Mouse (Mus musculus) MEL (cell line): ENCODE data around the gene Rela. TPM values are rescaled to one million over a fixed set of nuclear protein-coding genes. Genes with fewer than 3 reads are reported as not detected.

ENCODE experiments used
- DNase-seq: peaks from one replicate; pipeline ENCODE4 v3.0.0; 2011; ENCODE audit warnings: low read depth, low spot score
- H3K27ac ChIP-seq: 2 replicates; pipeline ENCODE4 v1.5.1; 2012; ENCODE audit warnings: low read depth, mild to moderate bottlenecking, control low read depth, low read length, moderate library complexity; ENCODE audit not compliant: control insufficient read depth
- H3K27me3 ChIP-seq, 2 experiments: fragments of 150-350 bp in 1 of 2; sonication (generic) in 1 of 2; 2 replicates each; pipeline ENCODE4 v1.6.1; 2012; ENCODE audit warnings: low read length in 2 of 2, mild to moderate bottlenecking in 2 of 2, improper control_type of control experiment in 1 of 2, moderate library complexity in 1 of 2; ENCODE audit not compliant: insufficient read depth in 2 of 2, control insufficient read depth in 1 of 2
- H3K36me3 ChIP-seq, 2 experiments: 2 replicates each; pipeline ENCODE4 v1.6.1; 2012 to 2014; ENCODE audit warnings: low read length in 2 of 2, improper control_type of control experiment in 1 of 2, inconsistent platforms in 1 of 2, mild to moderate bottlenecking in 1 of 2; ENCODE audit not compliant: insufficient read depth in 2 of 2, control insufficient read depth in 1 of 2
- H3K4me1 ChIP-seq, 2 experiments: fragments of 150-350 bp in 1 of 2; sonication (generic) in 1 of 2; 2 replicates each; pipeline ENCODE4 v1.6.1; 2012; ENCODE audit warnings: low read length in 2 of 2, improper control_type of control experiment in 1 of 2, mild to moderate bottlenecking in 1 of 2; ENCODE audit not compliant: insufficient read depth in 2 of 2, control insufficient read depth in 1 of 2
- H3K4me3 ChIP-seq, 2 experiments: fragments of 150-350 bp in 1 of 2; sonication (generic) in 1 of 2; 2 replicates each; pipeline ENCODE4 v1.5.1; 2012; ENCODE audit warnings: low read depth in 2 of 2, low read length in 2 of 2, mild to moderate bottlenecking in 2 of 2, moderate library complexity in 2 of 2, control low read depth in 1 of 2, improper control_type of control experiment in 1 of 2; ENCODE audit not compliant: control insufficient read depth in 1 of 2, insufficient read depth in 1 of 2
- H3K79me2 ChIP-seq: 2 replicates; pipeline ENCODE4 v1.6.1; 2012; ENCODE audit warnings: mild to moderate bottlenecking, low read length, moderate library complexity; ENCODE audit not compliant: control insufficient read depth, poor library complexity, insufficient read depth
- H3K9ac ChIP-seq: 2 replicates; pipeline ENCODE4 v1.6.1; 2012; ENCODE audit warnings: low read depth, mild to moderate bottlenecking, control low read depth, low read length, moderate library complexity; ENCODE audit not compliant: control insufficient read depth, poor library complexity, severe bottlenecking
- H3K9me3 ChIP-seq: fragments of 150-350 bp; sonication (generic); replicated peaks from 2 replicates; pipeline ENCODE4 v1.6.1; 2012; ENCODE audit warnings: mild to moderate bottlenecking, low read length, improper control_type of control experiment, moderate library complexity; ENCODE audit not compliant: insufficient read depth
- CHD1 ChIP-seq: IDR thresholded peaks from 2 replicates; pipeline ENCODE4 v1.6.1; 2012; ENCODE audit warnings: low read depth, mild to moderate bottlenecking, inconsistent platforms, low read length, improper control_type of control experiment
- CTCF ChIP-seq, 3 experiments: IDR thresholded peaks in 2 of 3; conservative IDR thresholded peaks in 1 of 3; 2 replicates each; pipeline ENCODE4 v1.5.1; 2011 to 2012; ENCODE audit warnings: low read length in 3 of 3, low read depth in 2 of 3, mild to moderate bottlenecking in 2 of 3, improper control_type of control experiment in 1 of 3, inconsistent platforms in 1 of 3, mixed read lengths in 1 of 3, moderate library complexity in 1 of 3; ENCODE audit not compliant: control insufficient read depth in 1 of 3, insufficient read depth in 1 of 3, poor library complexity in 1 of 3, severe bottlenecking in 1 of 3
- E2F4 ChIP-seq: IDR thresholded peaks from 2 replicates; pipeline ENCODE4 v1.6.1; 2011; ENCODE audit warnings: low read depth, low read length, improper control_type of control experiment, borderline replicate concordance
- ELF1 ChIP-seq: IDR thresholded peaks from 2 replicates; pipeline ENCODE4 v1.6.1; 2014; ENCODE audit warnings: low read depth, mild to moderate bottlenecking, inconsistent platforms, low read length, improper control_type of control experiment, moderate library complexity
- EP300 ChIP-seq, 2 experiments: IDR thresholded peaks; 2 replicates each; pipeline ENCODE4 v1.6.1; 2011; ENCODE audit warnings: improper control_type of control experiment in 2 of 2, low read length in 2 of 2, low read depth in 1 of 2, mild to moderate bottlenecking in 1 of 2
- ETS1 ChIP-seq: IDR thresholded peaks from 2 replicates; pipeline ENCODE4 v1.6.1; 2012; ENCODE audit warnings: low read depth, mild to moderate bottlenecking, inconsistent platforms, low read length, improper control_type of control experiment, moderate library complexity
- GABPA ChIP-seq: IDR thresholded peaks from 2 replicates; pipeline ENCODE4 v1.6.1; 2012; ENCODE audit warnings: low read depth, mild to moderate bottlenecking, inconsistent platforms, low read length, improper control_type of control experiment, moderate library complexity
- GATA1 ChIP-seq: IDR thresholded peaks from 2 replicates; pipeline ENCODE4 v1.6.1; 2011; ENCODE audit warnings: low read depth, low read length, improper control_type of control experiment
- HCFC1 ChIP-seq: IDR thresholded peaks from 2 replicates; pipeline ENCODE4 v1.6.1; 2012; ENCODE audit warnings: low read depth, mild to moderate bottlenecking, inconsistent platforms, low read length, improper control_type of control experiment, moderate library complexity
- KAT2A ChIP-seq: conservative IDR thresholded peaks from 2 replicates; pipeline ENCODE4 v1.6.1; 2012; ENCODE audit warnings: low read depth, low read length, improper control_type of control experiment, inconsistent platforms
- MAFK ChIP-seq: IDR thresholded peaks from 2 replicates; pipeline ENCODE4 v1.6.1; 2011; ENCODE audit warnings: low read depth, mild to moderate bottlenecking, low read length, improper control_type of control experiment, borderline replicate concordance
- MAZ ChIP-seq: IDR thresholded peaks from 2 replicates; pipeline ENCODE4 v1.6.1; 2012; ENCODE audit warnings: low read depth, mild to moderate bottlenecking, inconsistent platforms, low read length, improper control_type of control experiment
- MEF2A ChIP-seq: IDR thresholded peaks from 2 replicates; pipeline ENCODE4 v1.6.1; 2014; ENCODE audit warnings: low read depth, mild to moderate bottlenecking, inconsistent platforms, low read length, improper control_type of control experiment; ENCODE audit not compliant: poor library complexity, insufficient replicate concordance, severe bottlenecking; ENCODE audit errors: extremely low read depth
- MYC ChIP-seq: IDR thresholded peaks from 2 replicates; pipeline ENCODE4 v1.6.1; 2011; ENCODE audit warnings: low read depth, mild to moderate bottlenecking, low read length, improper control_type of control experiment, moderate library complexity
- POLR2A ChIP-seq, 2 experiments: IDR thresholded peaks; 2 replicates each; pipeline ENCODE4 v1.6.1; 2011 to 2012; ENCODE audit warnings: low read length in 2 of 2, mild to moderate bottlenecking in 2 of 2, control low read depth in 1 of 2, improper control_type of control experiment in 1 of 2, low read depth in 1 of 2, moderate library complexity in 1 of 2; ENCODE audit not compliant: control insufficient read depth in 1 of 2, insufficient read depth in 1 of 2, poor library complexity in 1 of 2
- POLR2AphosphoS5 ChIP-seq: IDR thresholded peaks from 2 replicates; pipeline ENCODE4 v1.6.1; 2012; ENCODE audit warnings: low read depth, borderline replicate concordance, mild to moderate bottlenecking, inconsistent platforms, low read length, moderate library complexity, mixed read lengths
- RCOR1 ChIP-seq: IDR thresholded peaks from 2 replicates; pipeline ENCODE4 v1.6.1; 2012; ENCODE audit warnings: low read depth, mild to moderate bottlenecking, inconsistent platforms, low read length, improper control_type of control experiment
- TAL1 ChIP-seq: IDR thresholded peaks from 2 replicates; pipeline ENCODE4 v1.6.1; 2012; ENCODE audit warnings: mild to moderate bottlenecking, inconsistent platforms, low read length, moderate library complexity, mixed read lengths
- UBTF ChIP-seq: IDR thresholded peaks from 2 replicates; pipeline ENCODE4 v1.6.1; 2012; ENCODE audit warnings: low read depth, mild to moderate bottlenecking, inconsistent platforms, low read length, improper control_type of control experiment, moderate library complexity, borderline replicate concordance; ENCODE audit not compliant: insufficient read depth
- USF1 ChIP-seq: IDR thresholded peaks from 2 replicates; pipeline ENCODE4 v1.6.1; 2014; ENCODE audit warnings: low read depth, mild to moderate bottlenecking, inconsistent platforms, low read length, improper control_type of control experiment, moderate library complexity
- ZC3H11A ChIP-seq: IDR thresholded peaks from 2 replicates; pipeline ENCODE4 v1.6.1; 2012; ENCODE audit warnings: low read depth, mild to moderate bottlenecking, inconsistent platforms, low read length, improper control_type of control experiment
- polyA plus RNA-seq, 2 experiments: library from polyadenylated mRNA; stranded (reverse) in 1 of 2; unstranded in 1 of 2; fragments of >175 nt in 1 of 2; fragments of >200 nt in 1 of 2; gene quantifications; 2 replicates each; pipeline versions ENCODE4 v1.2.1 to v1.2.4; 2012; ENCODE audit warnings: low replicate concordance in 2 of 2, low read depth in 1 of 2; ENCODE audit not compliant: insufficient read length in 2 of 2, insufficient read depth in 1 of 2, missing spikeins in 1 of 2
- total RNA-seq: library from RNA; depleted of rRNA; stranded (reverse); fragments of 300-350 nt; gene quantifications from 2 replicates; pipeline ENCODE4 v1.2.3, GENCODE M21; 2012

Gene Rela
- total and polyA plus RNA-seq, 3 experiments, result 16.4 to 61.7 TPM; not detected in 1

GRCm38 (mm10) chr19:5608707-5609106, 28.6 kb upstream of the Rela start:
- DNase-seq, result no peak
- H3K27ac ChIP-seq, result no peak overlapping the region
- H3K9ac ChIP-seq, result no peak overlapping the region
- no peaks in the 10 kb centered on the region for H3K9me3 ChIP-seq
- H3K36me3 ChIP-seq, result peaks cover 0 to 30% of the 10 kb centered on the region in 2 experiments; a peak in 2 of 4 replicates
- H3K27me3 ChIP-seq, result no peaks in the 10 kb centered on the region
- TF ChIP-seq TAL1 (no peak), POLR2A (IDR thresholded peaks at IDR 0.05; ENCODE audit: control insufficient read depth in 1 of 2, insufficient read depth in 1 of 2, low read depth in 1 of 2, low read length in 2 of 2, poor library complexity in 1 of 2) (peak in 1 of 2 experiments; percentile 0; a peak in 1 of 4 replicates)
- TF ChIP-seq, all 39 proteins: peak for 1
- H3K4me1 ChIP-seq, result peaks cover 9 to 30% of the 10 kb centered on the region in 2 experiments
- H3K79me2 ChIP-seq, result peaks cover 7% of the 10 kb centered on the region
- H3K4me3 ChIP-seq, result no peak overlapping the region

GRCm38 (mm10) chr19:5609171-5609546, 28.1 kb upstream of the Rela start:
- Histone ChIP-seq H3K9me3 (no peaks in the 10 kb centered on the region), H3K36me3 (peaks cover 0 to 34% of the 10 kb centered on the region in 2 experiments; a peak in 2 of 4 replicates), H3K27ac (no peak overlapping the region; the same call in 1 of the 2 replicates), H3K9ac (peak overlapping the region; percentile 54), H3K4me1 (peaks cover 11 to 33% of the 10 kb centered on the region in 2 experiments), H3K4me3 (peak overlapping the region; percentile 89 to 93), H3K27me3 (no peaks in the 10 kb centered on the region), H3K79me2 (peaks cover 7% of the 10 kb centered on the region)
- DNase-seq, result no peak
- TF ChIP-seq GABPA (no peak), ELF1 (no peak), ZC3H11A (no peak), KAT2A (no peak), RCOR1 (no peak), E2F4 (no peak), HCFC1 (no peak), MAZ (no peak), CHD1 (no peak), MYC (no peak), TAL1 (no peak), USF1 (no peak), EP300 (IDR thresholded peaks at IDR 0.05; ENCODE audit: low read depth in 1 of 2, low read length in 2 of 2) (no peak), MAFK (no peak), CTCF (IDR thresholded peaks at IDR 0.05 in 2 of 3, conservative IDR thresholded peaks at IDR 0.05 in 1 of 3; ENCODE audit: control insufficient read depth in 1 of 3, insufficient read depth in 1 of 3, low read depth in 2 of 3, low read length in 3 of 3, poor library complexity in 1 of 3, severe bottlenecking in 1 of 3) (no peak), GATA1 (no peak), ETS1 (no peak), POLR2AphosphoS5 (no peak), MEF2A (no peak), UBTF (no peak)
